Mouse (Mus musculus) stomach, postnatal 0 days (tissue): ENCODE measurements at regions not wholly inside any gene's neighbourhood (a gene's known extent, or its start where the extent isn't known, plus 50 kb on each side); places are given as distances from the start of the nearest gene placed in this dataset.

Experiments
- ATAC-seq: fragments of 200-750 bp; cut with Nextera tagmentation; 2 replicates; pipeline ENCODE4 v1.8.0; 2017; ENCODE audit not compliant: low FRiP score, low TSS enrichment
- DNase-seq: peaks from one replicate; pipeline ENCODE4 v3.0.0-alpha.2; 2016; ENCODE audit warnings: low spot score
- H3K27ac ChIP-seq: fragments of 300-500 bp; sonication (generic); replicated peaks from 2 replicates; pipeline ENCODE4 v1.5.1; 2014; ENCODE audit warnings: mild to moderate bottlenecking, control low read depth
- H3K27me3 ChIP-seq: fragments of 300-500 bp; sonication (generic); 2 replicates; pipeline ENCODE4 v1.6.1; 2014; ENCODE audit warnings: low read length; ENCODE audit not compliant: control insufficient read depth, insufficient read depth
- H3K36me3 ChIP-seq: fragments of 300-500 bp; sonication (generic); 2 replicates; pipeline ENCODE4 v1.6.1; 2014; ENCODE audit warnings: low read length, mixed read lengths; ENCODE audit not compliant: control insufficient read depth, insufficient read depth
- H3K4me1 ChIP-seq: fragments of 300-500 bp; sonication (generic); replicated peaks from 2 replicates; pipeline ENCODE4 v1.6.1; 2014; ENCODE audit warnings: antibody characterized with exemption; ENCODE audit not compliant: control insufficient read depth, insufficient read depth
- H3K4me2 ChIP-seq: fragments of 300-500 bp; sonication (generic); replicated peaks from 2 replicates; pipeline ENCODE4 v1.6.1; 2014; ENCODE audit warnings: low read depth, mild to moderate bottlenecking, control low read depth, moderate library complexity
- H3K4me3 ChIP-seq: fragments of 300-500 bp; sonication (generic); 2 replicates; pipeline ENCODE4 v1.5.1; 2014; ENCODE audit warnings: low read depth, low read length, control low read depth
- H3K9ac ChIP-seq: fragments of 300-500 bp; sonication (generic); 2 replicates; pipeline ENCODE4 v1.6.1; 2014; ENCODE audit warnings: mild to moderate bottlenecking, low read length, control low read depth, mixed read lengths
- H3K9me3 ChIP-seq: fragments of 300-500 bp; sonication (generic); 2 replicates; pipeline ENCODE4 v1.6.1; 2016; ENCODE audit warnings: low read length; ENCODE audit not compliant: control insufficient read depth
- CTCF ChIP-seq: IDR thresholded peaks from 2 replicates; pipeline ENCODE4 v1.5.1; 2016; ENCODE audit warnings: antibody characterized with exemption, low read depth, mild to moderate bottlenecking, moderate library complexity
- EP300 ChIP-seq: optimal IDR thresholded peaks from 2 replicates; pipeline ENCODE3; 2016; ENCODE audit warnings: antibody characterized with exemption
- WGBS: fragments of 180-500 bp; shearing (Covaris S2); extraction: QIAGEN DNeasy Blood & Tissue Kit; methylation state at CpG from one replicate; pipeline ENCODE4 v1.1.7; 2014; 5-methylcytosine and 5-hydroxymethylcytosine counted together

DNA sequence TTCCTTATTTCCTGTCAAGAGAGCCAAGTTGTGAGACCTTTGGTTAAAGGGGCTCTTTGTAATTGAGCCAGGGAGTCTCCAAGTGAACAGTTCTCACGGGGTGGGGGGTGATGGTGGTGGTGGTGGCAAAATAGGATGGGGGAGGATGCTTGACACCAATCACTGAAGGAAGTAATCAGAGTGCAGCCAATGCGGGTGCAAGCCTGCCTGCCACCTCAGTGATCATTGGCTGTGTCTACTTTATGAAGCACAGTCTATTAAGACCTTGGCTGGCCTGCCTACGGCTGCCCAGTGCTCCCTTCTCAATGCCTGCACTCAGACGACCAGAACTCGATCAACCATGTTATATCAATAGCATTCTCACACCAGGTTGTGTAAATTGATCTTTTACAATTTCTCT is 206.0 kb upstream of the Pou3f3 start:
- Histone ChIP-seq H3K27me3 (no peaks in the 10 kb centered on the region), H3K9ac (no peak overlapping the region), H3K4me1 (no peaks in the 10 kb centered on the region), H3K4me2 (no peak overlapping the region), H3K4me3 (no peak overlapping the region), H3K27ac (no peak overlapping the region), H3K36me3 (no peaks in the 10 kb centered on the region), H3K9me3 (no peaks in the 10 kb centered on the region)
- whole genome bisulfite sequencing: 63% methylated on average over 5 of the region's 5 CpGs
- DNase-seq (no peak), ATAC-seq (no peak)
- TF ChIP-seq CTCF (no peak), EP300 (no peak)

DNA sequence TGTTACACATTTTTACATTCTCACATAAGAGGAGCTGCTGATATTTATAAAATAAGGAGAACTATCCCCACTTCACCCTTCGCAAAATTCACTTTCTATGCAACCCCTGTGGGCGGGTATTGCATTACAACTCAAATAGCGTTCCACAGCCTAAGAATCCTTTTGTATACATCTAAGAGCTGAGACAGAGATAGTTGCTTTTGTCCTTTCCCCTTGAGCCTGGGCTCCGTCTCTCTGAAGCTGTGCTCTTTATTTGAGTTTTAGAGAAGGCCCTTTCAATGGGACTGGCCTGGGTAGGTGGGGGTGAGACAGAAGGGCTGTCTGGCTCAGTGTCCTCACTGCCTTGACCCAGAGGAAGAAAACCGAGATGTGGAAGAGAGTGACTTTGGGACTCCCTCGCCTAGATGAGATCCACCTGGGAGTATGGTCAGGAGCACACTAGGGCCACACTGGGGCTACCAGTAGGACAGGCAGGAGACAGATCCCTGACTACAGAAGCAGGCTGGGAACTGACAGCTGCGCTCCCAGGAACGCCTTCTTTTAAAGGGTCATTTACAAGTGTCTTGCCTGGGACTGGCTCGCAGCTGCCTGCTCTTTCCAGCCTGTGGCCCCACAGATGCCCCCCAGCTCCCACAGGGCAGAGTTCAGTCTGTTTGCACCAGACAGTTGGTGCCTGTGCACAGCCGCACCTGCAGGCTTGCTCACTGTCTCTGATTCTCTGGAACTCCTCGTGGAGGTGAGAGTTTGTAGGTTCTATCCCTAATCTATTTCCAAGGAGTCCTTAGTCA is 204.5 kb upstream of the Pou3f3 start:
- Histone ChIP-seq H3K4me3 (peak overlapping the region; percentile 17; the same call in 1 of the 2 replicates), H3K9me3 (no peaks in the 10 kb centered on the region), H3K9ac (no peak overlapping the region), H3K4me1 (no peaks in the 10 kb centered on the region), H3K27me3 (no peaks in the 10 kb centered on the region), H3K27ac (no peak overlapping the region), H3K4me2 (peak overlapping the region; percentile 48), H3K36me3 (no peaks in the 10 kb centered on the region)
- DNase-seq (no peak), ATAC-seq (no peak)
- 28% methylated on average over 11 of the region's 11 CpGs for WGBS
- no peak for TF ChIP-seq EP300
- no peak for TF ChIP-seq CTCF

DNA sequence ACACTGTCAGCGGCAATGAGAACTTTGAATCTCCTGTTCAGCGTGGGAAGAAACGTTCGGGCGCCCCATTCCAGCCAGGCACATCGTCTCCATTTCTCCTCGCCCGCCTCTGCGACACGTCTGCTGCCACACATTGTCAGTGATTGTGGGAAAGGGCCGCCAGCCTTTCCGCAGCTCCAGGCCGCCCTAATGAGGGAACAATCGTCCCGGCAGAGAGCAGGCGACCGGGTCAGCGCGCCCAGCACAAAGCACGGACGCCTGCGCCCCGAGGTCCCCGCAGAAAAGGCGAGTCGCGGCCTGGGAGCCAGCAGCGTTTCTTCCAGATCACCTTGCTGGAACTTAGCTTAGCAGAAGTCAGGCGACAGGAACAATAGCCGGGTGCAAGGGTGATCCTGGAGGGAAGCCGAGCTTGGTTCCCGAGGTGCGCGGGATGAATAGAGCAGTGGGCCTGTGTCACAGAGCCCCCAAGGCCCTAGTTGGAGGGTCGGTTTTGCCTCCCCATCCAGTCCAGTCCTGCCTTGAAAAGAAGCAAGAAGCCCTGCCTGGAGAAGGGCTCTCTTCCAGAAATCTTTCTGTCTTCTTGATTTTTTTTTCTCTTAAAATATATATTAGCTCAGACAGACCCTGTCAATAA is 203.8 kb upstream of the Pou3f3 start:
- no peak for ATAC-seq
- TF ChIP-seq EP300: no peak
- no peak for TF ChIP-seq CTCF
- Histone ChIP-seq H3K27me3 (no peaks in the 10 kb centered on the region), H3K9ac (no peak overlapping the region), H3K27ac (no peak overlapping the region), H3K36me3 (no peaks in the 10 kb centered on the region), H3K9me3 (no peaks in the 10 kb centered on the region), H3K4me1 (no peaks in the 10 kb centered on the region), H3K4me2 (peak overlapping the region; percentile 48), H3K4me3 (peak overlapping the region; percentile 17)
- 7% methylated on average over 35 of the region's 35 CpGs for WGBS
- peak; percentile 22 for DNase-seq

DNA sequence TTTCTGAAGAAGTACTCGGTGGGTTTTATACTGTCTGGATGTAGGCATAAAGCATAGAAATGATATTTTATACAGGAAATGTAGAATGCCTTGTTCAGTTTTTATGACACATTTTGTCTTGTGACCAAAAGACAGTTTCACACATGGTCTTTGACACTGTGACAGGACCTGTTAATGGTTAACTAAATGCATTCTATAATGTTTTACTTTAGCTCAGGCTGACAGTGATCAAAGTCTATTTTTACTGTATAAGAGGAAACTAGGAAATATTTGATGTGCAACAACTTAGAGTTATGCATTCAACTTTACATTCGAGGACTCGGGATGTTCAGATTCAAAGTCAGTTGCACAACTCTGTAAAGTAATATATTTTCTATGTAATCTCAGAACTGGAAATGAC is 199.5 kb upstream of the Pou3f3 start:
- H3K4me2 ChIP-seq: no peak overlapping the region

DNA sequence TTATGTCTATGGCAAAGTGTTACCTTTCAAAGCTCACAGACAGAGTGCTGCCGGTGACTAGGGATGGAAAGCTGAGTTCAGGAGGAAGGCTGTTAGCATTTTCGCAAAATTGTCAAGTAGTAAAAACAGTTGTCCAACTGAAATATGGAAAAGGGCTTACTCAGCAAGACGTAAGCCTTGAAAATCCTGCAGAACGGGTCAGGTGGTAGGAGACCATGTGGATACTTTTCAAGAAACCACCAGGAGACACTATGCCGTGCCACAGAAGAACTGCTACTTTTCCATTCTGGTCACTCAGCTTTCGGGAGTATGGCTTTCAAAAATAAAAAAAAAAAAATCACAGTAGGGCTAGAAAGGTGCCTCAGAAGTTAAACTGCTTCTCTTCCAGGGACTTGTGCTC is 199.1 kb upstream of the Pou3f3 start:
- H3K36me3 ChIP-seq: no peaks in the 10 kb centered on the region
- no peaks in the 10 kb centered on the region for H3K27me3 ChIP-seq
- no peak overlapping the region for H3K4me2 ChIP-seq
- H3K4me1 ChIP-seq: no peaks in the 10 kb centered on the region
- no peaks in the 10 kb centered on the region for H3K9me3 ChIP-seq
- 54% methylated on average over 6 of the region's 6 CpGs for WGBS
- H3K4me3 ChIP-seq: no peak overlapping the region
- H3K27ac ChIP-seq: no peak overlapping the region
- ATAC-seq: no peak
- DNase-seq: no peak
- TF ChIP-seq CTCF (no peak), EP300 (no peak)
- H3K9ac ChIP-seq: no peak overlapping the region

More for the DNA sequence above, 199.5 kb upstream of the Pou3f3 start:
- Histone ChIP-seq H3K9ac (no peak overlapping the region), H3K36me3 (no peaks in the 10 kb centered on the region), H3K4me1 (no peaks in the 10 kb centered on the region), H3K9me3 (no peaks in the 10 kb centered on the region), H3K27ac (no peak overlapping the region), H3K4me3 (no peak overlapping the region), H3K27me3 (no peaks in the 10 kb centered on the region)
- no peak for ATAC-seq
- TF ChIP-seq EP300 (no peak), CTCF (no peak)
- no peak for DNase-seq
- WGBS: 71% methylated on average over 3 of the region's 3 CpGs

DNA sequence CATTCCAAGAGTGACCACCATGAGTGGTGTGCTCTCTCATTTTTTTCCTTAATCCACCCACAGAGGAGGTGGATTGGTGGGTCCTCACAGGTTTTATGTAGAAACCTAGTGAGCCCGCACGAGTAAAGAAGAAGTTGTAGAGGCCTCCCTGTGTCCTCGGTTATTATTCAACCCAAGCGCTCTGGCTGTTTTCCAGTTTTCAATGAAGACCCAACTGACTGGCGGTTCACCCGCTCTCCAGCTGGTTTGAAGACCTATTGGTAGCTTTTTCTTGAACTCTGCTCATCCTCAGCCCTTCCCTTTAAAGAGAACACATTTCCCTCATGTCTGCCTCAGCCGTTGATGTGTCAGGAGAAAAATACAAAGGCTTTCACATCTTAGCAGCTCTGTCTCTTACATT is 196.7 kb upstream of the Pou3f3 start:
- TF ChIP-seq EP300 (no peak), CTCF (no peak)
- 82% methylated on average over 7 of the region's 7 CpGs for WGBS
- Histone ChIP-seq H3K9ac (no peak overlapping the region), H3K27ac (no peak overlapping the region), H3K4me2 (no peak overlapping the region), H3K4me1 (no peaks in the 10 kb centered on the region), H3K9me3 (no peaks in the 10 kb centered on the region), H3K27me3 (no peaks in the 10 kb centered on the region), H3K36me3 (no peaks in the 10 kb centered on the region), H3K4me3 (no peak overlapping the region)
- ATAC-seq: no peak
- no peak for DNase-seq
